Mouse (Mus musculus): ENCODE measurements around the gene Ptpn5. TPM values are rescaled to one million over a fixed set of nuclear protein-coding genes. Genes with fewer than 3 reads are reported as not detected.

The Ptpn5 gene
- polyA plus RNA-seq, 1 experiment = not detected

GRCm38 (mm10) chr7:47030517-47031193 lies 102.8 kb downstream of the Ptpn5 start:
- H3K4me1 ChIP-seq (ENCODE audit: control insufficient read depth, insufficient read depth, low read length) = no peaks in the 10 kb centered on the region
- TF ChIP-seq EP300 (IDR thresholded peaks at IDR 0.05; ENCODE audit: insufficient read depth, low read depth, low read length) (no peak), POLR2A (IDR thresholded peaks at IDR 0.05; ENCODE audit: insufficient read depth, low read length) (no peak), CTCF (IDR thresholded peaks at IDR 0.05; ENCODE audit: low read depth, low read length) (no peak)
- no peaks in the 10 kb centered on the region for H3K36me3 ChIP-seq (ENCODE audit: control insufficient read depth, insufficient read depth, low read length, poor library complexity, severe bottlenecking)
- H3K9ac ChIP-seq (ENCODE audit: low read depth, poor library complexity, severe bottlenecking) = no peak overlapping the region
- no peaks in the 10 kb centered on the region for H3K27me3 ChIP-seq (ENCODE audit: control insufficient read depth, insufficient read depth, low read length, poor library complexity, severe bottlenecking)
- H3K4me3 ChIP-seq (ENCODE audit: low read depth, low read length) = no peak overlapping the region
- no peaks in the 10 kb centered on the region for H3K9me3 ChIP-seq (replicated peaks; ENCODE audit: control insufficient read depth, insufficient read depth, low read length, poor library complexity, severe bottlenecking)
- no peak overlapping the region for H3K27ac ChIP-seq (ENCODE audit: insufficient read depth, low read length)

Other genes starting within 250 kb of the Ptpn5 start
- 198 and 217 TPM in 2 replicates for gene Tsg101, start 213.7 kb downstream of the Ptpn5 start, polyA plus RNA-seq (2011; ENCODE audit: insufficient read depth, insufficient read length, low read depth, missing spikeins)
- gene Uevld, start 175.2 kb downstream of the Ptpn5 start, polyA plus RNA-seq (2011; ENCODE audit: insufficient read depth, insufficient read length, low read depth, missing spikeins) = 56.6 and 64.5 TPM in 2 replicates
- not detected in 2 replicates for gene Gm9999, start 150.1 kb downstream of the Ptpn5 start, polyA plus RNA-seq (2011; ENCODE audit: insufficient read depth, insufficient read length, low read depth, missing spikeins)
- 16.8 and 18.0 TPM in 2 replicates for gene Spty2d1, start 125.3 kb downstream of the Ptpn5 start, polyA plus RNA-seq (2011; ENCODE audit: insufficient read depth, insufficient read length, low read depth, missing spikeins)
- gene Tmem86a, start 83.1 kb downstream of the Ptpn5 start, polyA plus RNA-seq (2011; ENCODE audit: insufficient read depth, insufficient read length, low read depth, missing spikeins) = 2.0 and 2.8 TPM in 2 replicates
- gene Mrgpra6, start 71.2 kb upstream of the Ptpn5 start, polyA plus RNA-seq (2011; ENCODE audit: insufficient read depth, insufficient read length, low read depth, missing spikeins) = not detected in 2 replicates
- not detected in 2 replicates for gene Mrgpra9, start 119.2 kb upstream of the Ptpn5 start, polyA plus RNA-seq (2011; ENCODE audit: insufficient read depth, insufficient read length, low read depth, missing spikeins)
- not detected in 2 replicates for gene Mrgpra1, start 220.6 kb upstream of the Ptpn5 start, polyA plus RNA-seq (2011; ENCODE audit: insufficient read depth, insufficient read length, low read depth, missing spikeins)

Measured in ES-Bruce4 (cell line).